Mouse (Mus musculus) layer of hippocampus, postnatal 36 days (tissue): ENCODE measurements at regions not wholly inside any gene's neighbourhood (a gene's known extent, or its start where the extent isn't known, plus 50 kb on each side); places are given as distances from the start of the nearest gene placed in this dataset.

Experiments used
- DNase-seq, 2 experiments: peaks; one replicate each; pipeline ENCODE4 v3.0.0; 2022

DNA sequence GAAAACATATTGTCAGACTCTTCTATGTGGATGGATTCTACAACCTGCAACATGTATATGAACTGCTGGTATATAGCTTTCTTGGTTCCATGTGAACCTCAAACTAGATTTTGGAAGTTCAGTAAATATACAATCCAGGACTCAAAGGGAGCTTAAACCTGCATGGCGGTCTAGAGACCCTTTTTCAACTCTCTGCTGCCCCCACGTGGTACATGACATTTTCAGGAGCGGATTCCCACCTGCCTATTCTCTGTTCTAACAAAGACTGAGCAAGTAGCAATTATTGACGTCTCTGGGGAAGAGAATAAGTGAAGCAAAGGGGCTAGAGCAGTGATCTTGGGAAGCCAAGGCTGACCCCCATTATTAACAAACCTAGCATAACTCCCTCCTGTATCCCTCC lies 127.1 kb upstream of the Snx19 start:
- DNase-seq, result peak; percentile 38 to 60

DNA sequence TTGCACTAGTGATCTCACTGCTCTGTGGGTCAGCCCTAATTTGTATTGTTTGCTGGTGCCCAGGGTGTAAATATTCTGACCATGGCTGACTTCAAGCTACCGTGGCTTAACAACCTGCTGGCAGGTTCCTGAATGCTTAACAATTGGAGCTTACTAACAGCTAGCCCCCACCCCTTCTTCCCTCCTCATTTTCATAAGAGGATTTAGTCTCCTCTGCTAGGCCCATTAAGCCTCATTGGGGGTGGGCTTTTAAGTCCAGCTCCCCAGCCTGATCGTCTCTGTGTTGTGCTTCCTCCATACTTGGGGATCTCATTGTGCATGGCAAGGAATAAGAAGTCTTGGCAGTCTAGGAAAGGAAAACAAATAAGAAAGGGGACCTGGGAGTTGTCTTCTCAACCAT lies 118.6 kb upstream of the Snx19 start:
- DNase-seq, result no peak

GRCm38 (mm10) chr9:30313360-30313759 lies 113.5 kb upstream of the Snx19 start:
- no peak for DNase-seq

DNA sequence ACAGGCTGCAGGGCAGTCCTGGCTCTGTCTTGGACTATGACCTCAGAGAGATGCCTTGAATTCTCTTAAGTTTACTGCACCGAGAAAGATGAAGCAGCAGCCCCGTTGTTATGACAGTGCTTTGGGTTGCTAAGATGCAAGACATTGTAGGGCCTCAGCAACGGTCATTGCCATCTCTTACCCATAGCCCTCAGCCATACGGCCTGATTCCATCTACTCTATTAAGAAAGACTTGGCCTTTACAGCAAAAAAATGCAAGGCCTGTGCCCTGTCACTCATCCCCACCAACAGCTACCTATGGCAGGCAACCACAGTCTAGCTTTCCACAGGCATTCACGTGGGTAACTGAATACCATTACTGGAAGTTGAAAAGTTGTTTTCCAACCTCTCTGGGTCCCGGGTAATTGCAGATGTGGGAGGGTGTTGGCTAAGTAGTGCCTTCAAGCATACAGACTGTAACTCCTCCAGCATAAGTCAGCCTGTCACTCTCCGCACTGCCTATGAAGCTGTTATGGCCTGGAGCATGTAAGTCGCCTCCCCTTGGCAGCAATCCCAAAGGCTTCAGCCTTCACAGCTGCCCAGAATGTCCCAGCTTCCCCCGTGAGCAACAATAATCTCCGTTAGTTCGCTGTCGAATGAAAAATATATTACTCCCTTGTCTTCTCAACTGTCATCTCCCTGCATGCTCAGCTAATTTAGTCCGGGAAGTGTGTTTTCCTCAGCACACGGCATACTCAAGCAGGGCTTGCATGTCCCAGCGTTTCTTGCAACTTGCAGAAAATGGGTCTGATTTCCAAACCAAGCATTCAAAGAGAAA lies 112.3 kb upstream of the Snx19 start:
- DNase-seq, result no peak

DNA sequence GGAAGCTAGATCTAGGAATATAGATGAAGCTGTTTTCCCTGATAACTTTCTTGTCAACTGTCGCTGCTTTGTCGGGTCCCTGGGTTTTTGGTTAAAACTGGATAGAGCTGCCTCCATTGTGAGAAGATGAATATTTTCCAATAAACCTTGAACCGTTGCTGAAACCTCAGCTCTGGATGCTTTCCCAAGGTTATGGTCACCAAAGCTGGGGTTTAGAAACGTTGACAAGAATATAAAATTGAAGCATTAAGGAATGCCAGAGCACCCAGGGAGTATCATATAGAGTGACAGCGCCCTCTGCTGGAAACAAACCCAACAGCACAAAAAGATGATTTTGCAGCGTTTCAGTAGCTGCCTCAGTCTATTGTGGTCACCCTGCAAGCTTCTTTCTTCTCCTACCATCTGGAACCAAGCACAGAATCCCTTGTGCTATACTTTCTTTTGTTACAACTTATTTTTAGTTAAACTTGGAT lies 111.7 kb upstream of the Snx19 start:
- DNase-seq, result peak; percentile 16 to 42

GRCm38 (mm10) chr9:30344866-30345265 lies 82.0 kb upstream of the Snx19 start:
- DNase-seq, result no peak

- DNase-seq, result no peak
These were observed 72.9 kb upstream of the Snx19 start for GRCm38 (mm10) chr9:30353965-30354364.

DNA sequence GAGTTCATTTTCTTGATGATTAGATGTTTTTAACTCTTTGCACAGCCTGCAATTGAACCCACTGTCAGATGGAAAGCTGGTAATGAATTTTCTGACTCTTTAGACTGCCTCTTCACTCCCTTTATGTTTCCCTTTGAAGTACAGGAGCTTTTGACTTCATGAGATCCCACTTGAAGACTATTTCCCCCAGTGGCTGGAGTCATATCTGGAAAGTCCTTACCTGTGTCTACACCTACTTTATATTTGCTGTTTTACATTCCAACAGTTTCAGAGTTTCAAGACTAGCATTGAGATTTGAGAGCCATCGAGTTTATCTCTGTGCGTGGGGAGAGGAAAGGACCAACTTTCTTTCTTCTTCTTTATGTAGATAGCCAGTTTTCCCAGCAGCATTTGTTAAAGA lies 71.3 kb upstream of the Snx19 start:
- DNase-seq, result no peak

DNA sequence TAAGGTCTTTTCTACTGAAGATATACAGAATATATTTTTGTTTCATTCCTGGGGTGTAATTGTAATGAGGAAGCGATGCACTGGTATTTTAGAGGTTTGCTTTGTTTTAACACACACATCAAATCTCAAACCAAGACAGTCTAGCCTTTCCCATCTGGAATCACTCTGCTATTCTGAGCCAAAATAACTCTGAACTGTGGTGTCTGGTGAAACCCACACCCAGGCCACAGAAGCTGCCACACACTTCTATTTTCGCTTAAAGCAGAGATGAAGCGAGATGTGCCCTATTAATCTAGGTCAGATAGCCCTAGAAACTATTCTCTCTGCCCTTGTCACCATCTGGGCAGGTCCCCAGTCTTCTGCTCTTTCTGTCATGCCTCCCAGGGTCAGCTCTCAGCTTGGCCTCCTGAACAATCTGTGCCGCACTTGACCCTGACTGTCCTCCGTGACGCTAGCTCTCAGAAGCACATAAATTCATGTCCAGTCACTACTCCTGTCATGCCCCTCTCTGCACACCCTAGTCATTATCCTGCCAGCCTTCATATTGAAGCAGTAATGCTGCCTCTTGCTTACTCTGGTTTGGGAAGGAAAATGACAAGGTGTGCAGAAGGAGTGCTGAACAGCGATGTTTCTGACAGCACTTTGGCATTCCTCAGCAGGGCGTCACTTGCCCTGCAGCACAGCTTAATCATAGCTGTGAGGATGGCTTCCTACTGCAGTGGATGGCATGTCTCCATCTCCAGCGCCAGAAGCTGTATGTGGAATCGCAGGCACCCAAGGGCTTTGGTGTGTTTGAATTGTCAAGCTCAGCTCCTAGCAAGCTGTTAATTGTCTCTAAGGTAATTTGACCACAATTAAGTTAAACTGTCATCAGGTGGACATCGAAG lies 57.1 kb upstream of the Snx19 start:
- no peak for DNase-seq

DNA sequence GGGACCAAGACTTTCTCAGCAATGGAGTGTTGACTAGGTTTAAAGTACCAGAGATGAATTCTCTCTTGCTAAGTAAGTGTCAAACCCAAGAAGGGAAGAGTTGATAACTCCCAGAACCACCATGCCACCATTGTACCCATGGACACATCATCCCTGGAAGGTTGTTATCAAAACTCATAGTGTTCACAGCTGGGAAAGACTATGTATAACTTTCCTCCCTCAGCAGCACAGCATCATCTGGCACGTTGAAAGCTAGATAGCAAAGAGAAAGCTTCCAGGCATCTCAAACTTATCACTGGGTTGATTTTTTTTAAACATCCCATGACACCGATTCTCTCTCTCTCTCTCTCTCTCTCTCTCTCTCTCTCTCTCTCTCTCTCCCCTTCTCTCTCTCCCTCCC lies 56.1 kb upstream of the Snx19 start:
- DNase-seq, result no peak

DNA sequence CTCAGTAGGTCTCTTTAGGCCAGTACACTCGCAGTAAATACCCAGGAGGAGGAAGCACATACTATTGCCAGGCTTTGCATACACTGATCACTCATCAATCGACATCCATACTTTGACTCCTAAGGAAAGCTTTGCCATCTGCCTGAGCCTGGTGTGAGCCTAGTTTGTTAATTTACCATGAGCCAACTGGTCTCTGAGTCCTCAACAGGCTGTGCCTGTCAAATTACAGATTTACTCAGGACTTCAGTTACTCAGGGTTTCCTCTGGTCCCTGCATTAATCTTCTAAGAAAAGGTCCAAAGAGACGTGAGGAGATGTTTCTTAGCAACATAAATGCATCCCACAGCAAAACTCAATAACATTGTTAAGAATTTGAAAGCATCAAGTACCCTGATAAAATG lies 50.0 kb upstream of the Snx19 start:
- no peak for DNase-seq
